Mouse (Mus musculus): ENCODE measurements around the gene Wnt1.

GRCm38 (mm10) chr15:98802926-98803325, 13.3 kb downstream of the Wnt1 start:
- TF ChIP-seq CTCF (IDR thresholded peaks at IDR 0.05; ENCODE audit: control insufficient read depth, insufficient read depth, insufficient replicate concordance, low read depth, low read length) (no peak), POLR2A (IDR thresholded peaks at IDR 0.05; ENCODE audit: control insufficient read depth, low read depth, low read length) (no peak)
